Mouse (Mus musculus) cerebellum, adult 9-10 months (tissue): ENCODE measurements around the gene Fxyd1.

Source experiments
- DNase-seq: peaks from one replicate; pipeline ENCODE4 v3.0.0; 2022

Gene Fxyd1

GRCm38 (mm10) chr7:31051321-31052021, 5.5 kb downstream of the Fxyd1 start, which contains the start of gene Fxyd7:
Gene Fxyd7 (minus strand): TSS chr7:31051467.
- DNase-seq: peak; percentile 70

GRCm38 (mm10) chr7:31050921-31051320, 6.1 kb downstream of the Fxyd1 start:
- peak; percentile 71 for DNase-seq

GRCm38 (mm10) chr7:31050487-31050886, 6.5 kb downstream of the Fxyd1 start:
- no peak for DNase-seq

GRCm38 (mm10) chr7:31049846-31050281, 7.1 kb downstream of the Fxyd1 start:
- DNase-seq: no peak

- DNase-seq: peak; percentile 81
Measured at GRCm38 (mm10) chr7:31049135-31049845, 7.7 kb downstream of the Fxyd1 start.

- no peak for DNase-seq
Measured at GRCm38 (mm10) chr7:31042431-31042910, 14.5 kb downstream of the Fxyd1 start, which contains the start of gene Fxyd5. Gene Fxyd5 (minus strand): TSS chr7:31042481.

- DNase-seq: no peak
Measured at GRCm38 (mm10) chr7:31041662-31042315, 15.2 kb downstream of the Fxyd1 start.

GRCm38 (mm10) chr7:31041023-31041407, 16.0 kb downstream of the Fxyd1 start:
- DNase-seq: no peak

GRCm38 (mm10) chr7:31040281-31041022, 16.5 kb downstream of the Fxyd1 start:
- no peak for DNase-seq

- DNase-seq: no peak
Measured at GRCm38 (mm10) chr7:31039011-31039410, 18.0 kb downstream of the Fxyd1 start.

GRCm38 (mm10) chr7:31037675-31038074, 19.3 kb downstream of the Fxyd1 start:
- DNase-seq: no peak

GRCm38 (mm10) chr7:31036917-31037316, 20.1 kb downstream of the Fxyd1 start:
- DNase-seq: no peak

GRCm38 (mm10) chr7:31035291-31035690, 21.7 kb downstream of the Fxyd1 start:
- no peak for DNase-seq

GRCm38 (mm10) chr7:31034789-31035188, 22.2 kb downstream of the Fxyd1 start:
- no peak for DNase-seq

GRCm38 (mm10) chr7:31033409-31034165, 23.4 kb downstream of the Fxyd1 start:
- no peak for DNase-seq

GRCm38 (mm10) chr7:31031731-31032130, 25.3 kb downstream of the Fxyd1 start:
- DNase-seq: no peak

GRCm38 (mm10) chr7:31030717-31031116, 26.3 kb downstream of the Fxyd1 start:
- no peak for DNase-seq

GRCm38 (mm10) chr7:31028609-31029008, 28.4 kb downstream of the Fxyd1 start:
- DNase-seq: no peak

GRCm38 (mm10) chr7:31017104-31017901, 39.7 kb downstream of the Fxyd1 start:
- no peak for DNase-seq

GRCm38 (mm10) chr7:31012971-31013370, 44.0 kb downstream of the Fxyd1 start:
- no peak for DNase-seq

GRCm38 (mm10) chr7:31008889-31009288, 48.1 kb downstream of the Fxyd1 start:
- no peak for DNase-seq
